Mouse (Mus musculus) right cerebral cortex, postnatal 36 days (tissue): ENCODE results near the gene Fgg.

Experiments
- DNase-seq, 2 experiments: peaks; one replicate each; pipeline ENCODE4 v3.0.0; 2022; ENCODE audit warnings: low spot score in 2 of 2, mixed read lengths in 1 of 2

Gene Fgg

GRCm38 (mm10) chr3:83007557-83007956 is at the start of gene Fgg:
Fgg (plus strand) TSS chr3:83007724.
- no peak for DNase-seq

- no peak for DNase-seq
Observed at GRCm38 (mm10) chr3:82971046-82971445, 36.5 kb upstream of the Fgg start.

- DNase-seq: no peak
Observed at GRCm38 (mm10) chr3:82980818-82981217, 26.7 kb upstream of the Fgg start.

GRCm38 (mm10) chr3:82981861-82982260 is 25.7 kb upstream of the Fgg start:
- DNase-seq: no peak

- DNase-seq: no peak
Observed at GRCm38 (mm10) chr3:82984840-82985239, 22.7 kb upstream of the Fgg start.

GRCm38 (mm10) chr3:82991963-82992362 is 15.6 kb upstream of the Fgg start:
- DNase-seq: no peak

- DNase-seq: no peak
Observed at GRCm38 (mm10) chr3:82992956-82993355, 14.6 kb upstream of the Fgg start.

- DNase-seq: no peak
Observed at GRCm38 (mm10) chr3:82995368-82995767, 12.2 kb upstream of the Fgg start.

GRCm38 (mm10) chr3:82996656-82997055 is 10.9 kb upstream of the Fgg start:
- no peak for DNase-seq

- peak; percentile 11 to 12 for DNase-seq
Observed at GRCm38 (mm10) chr3:82998772-82999463, 8.6 kb upstream of the Fgg start.

- DNase-seq: no peak
Observed at GRCm38 (mm10) chr3:82999995-83000394, 7.5 kb upstream of the Fgg start.

GRCm38 (mm10) chr3:83002191-83002590 is 5.3 kb upstream of the Fgg start:
- no peak for DNase-seq

GRCm38 (mm10) chr3:83003068-83003467 is 4.5 kb upstream of the Fgg start:
- no peak for DNase-seq

- no peak for DNase-seq
Observed at GRCm38 (mm10) chr3:83004801-83005200, 2.7 kb upstream of the Fgg start.

- no peak for DNase-seq
Observed at GRCm38 (mm10) chr3:83010291-83010690, 2.8 kb downstream of the Fgg start.

GRCm38 (mm10) chr3:83011136-83011535 is 3.6 kb downstream of the Fgg start:
- DNase-seq: no peak

GRCm38 (mm10) chr3:83011565-83011964 is 4.0 kb downstream of the Fgg start:
- no peak for DNase-seq

GRCm38 (mm10) chr3:83012636-83013035 is 5.1 kb downstream of the Fgg start:
- DNase-seq: no peak

- DNase-seq: no peak
Observed at GRCm38 (mm10) chr3:83013951-83014350, 6.4 kb downstream of the Fgg start.

- DNase-seq: no peak
Observed at GRCm38 (mm10) chr3:83016236-83016635, 8.7 kb downstream of the Fgg start.

GRCm38 (mm10) chr3:83020387-83020786 is 12.9 kb downstream of the Fgg start:
- DNase-seq: no peak

GRCm38 (mm10) chr3:83021176-83021575 is 13.7 kb downstream of the Fgg start:
- DNase-seq: no peak

GRCm38 (mm10) chr3:83025036-83025435 is 17.5 kb downstream of the Fgg start:
- DNase-seq: no peak
